Comparison of ENCODE assay signal across 8 mouse cellular contexts in the genomic region with DNA sequence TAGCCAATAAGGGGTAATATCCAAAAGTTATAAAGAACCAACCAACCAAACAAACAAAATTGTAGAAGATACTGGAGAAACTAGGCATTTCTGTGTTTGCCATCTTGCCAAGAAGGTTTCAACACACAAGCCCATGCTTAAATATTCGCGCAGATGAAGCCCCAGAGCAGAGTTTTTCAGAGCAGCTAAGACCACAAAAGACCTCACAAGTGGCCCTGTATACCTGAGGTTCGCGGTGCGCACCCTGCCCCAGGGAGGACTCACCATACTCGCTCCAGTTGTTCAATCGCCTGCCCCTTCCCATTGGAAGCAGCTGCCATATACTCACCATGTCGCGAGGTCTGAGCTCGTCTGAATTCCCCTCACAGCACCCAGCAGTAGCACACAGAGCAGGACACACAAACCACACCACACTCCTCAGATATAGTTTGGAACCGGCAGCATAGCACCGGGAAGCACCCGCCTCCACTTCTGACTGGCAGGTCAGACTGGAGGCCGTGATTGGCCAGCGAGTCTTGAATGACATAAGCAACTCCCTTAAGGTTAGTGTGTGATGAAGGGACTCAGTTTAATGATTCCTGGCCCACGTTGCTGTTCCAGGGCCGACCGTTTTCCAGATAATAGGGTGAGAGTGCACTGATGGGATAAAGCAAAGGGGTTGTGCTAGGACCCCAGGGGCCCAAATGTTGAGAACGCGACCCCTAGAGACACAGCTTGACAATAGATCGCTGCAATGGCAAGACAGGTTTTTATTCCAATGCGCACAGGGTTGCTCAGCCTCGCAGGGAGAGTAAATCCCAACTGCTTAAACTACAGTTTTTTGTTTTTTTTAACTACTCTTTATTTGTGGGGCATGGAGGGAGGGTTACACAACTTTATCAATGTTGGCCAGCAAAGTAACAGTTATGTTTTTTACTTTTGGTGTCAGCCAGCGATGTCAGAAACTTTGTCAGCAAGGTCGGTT. TPM values are rescaled to one million over a fixed set of nuclear protein-coding genes. Genes with fewer than 3 reads are reported as not detected.
DNase-seq lines count a peak whose midpoint lies in the region; ATAC-seq and TF ChIP-seq lines count a peak whose summit lies in the region.
"Not testable (repeated sequence)": the region's sequence is repeated elsewhere in the genome, so short reads cannot be mapped to it uniquely, and the experiment has no call there.

Gene Zfp976 (minus strand): TSS at position 437 of the 964 bp plus-strand sequence.

- ATAC-seq in embryonic facial prominence, embryonic 12.5 days (ENCODE audit: insufficient number of reproducible peaks, insufficient read depth, low FRiP score, low TSS enrichment): peak; percentile 90
- peak; percentile 97 for ATAC-seq in intestine, postnatal 0 days
- peak; percentile 100 for ATAC-seq in megakaryocyte-erythroid progenitor cell, adult 5-6 weeks (replicated peaks; ENCODE audit: low FRiP score, low TSS enrichment, poor library complexity, severe bottlenecking)

- not testable (repeated sequence) for H3K36me3 ChIP-seq in embryonic facial prominence, embryonic 12.5 days; intestine, postnatal 0 days (ENCODE audit: control insufficient read depth, insufficient read depth)

- DNase-seq in adrenal gland, postnatal 25 days: peak; percentile 70
- peak; percentile 98 for DNase-seq in heart, adult 11 months
- DNase-seq in left cerebral cortex, postnatal 25 days (ENCODE audit: low spot score in 2 of 2): peak; percentile 55 to 75
- peak; percentile 29 to 56 for DNase-seq in right cerebral cortex, postnatal 36 days (ENCODE audit: low spot score in 2 of 2)
- peak; percentile 85 for DNase-seq in yolk sac, embryonic 10.5 days (ENCODE audit: low spot score)

- H3K27me3 ChIP-seq in embryonic facial prominence, embryonic 12.5 days; intestine, postnatal 0 days (replicated peaks; ENCODE audit: control insufficient read depth, insufficient read depth, low read length): not testable (repeated sequence)

- intact Hi-C loops in left cerebral cortex, postnatal 25 days (cut with DNase I): not testable (repeated sequence)

- peak within 1 kb of the TSS; percentile 42 for H3K4me3 ChIP-seq in embryonic facial prominence, embryonic 12.5 days
- H3K4me3 ChIP-seq in intestine, postnatal 0 days (ENCODE audit: low read depth, low read length): peak within 1 kb of the TSS; percentile 47

- 0 out of 2 replicates have a peak, but pooled peaks have one; percentile 11 for TF ChIP-seq CTCF in intestine, postnatal 0 days (IDR thresholded peaks at IDR 0.05; ENCODE audit: low read depth)

- not testable (repeated sequence) for H3K9me3 ChIP-seq in embryonic facial prominence, embryonic 12.5 days; intestine, postnatal 0 days (ENCODE audit: control insufficient read depth)

- H3K4me1 ChIP-seq in embryonic facial prominence, embryonic 12.5 days; intestine, postnatal 0 days (replicated peaks; ENCODE audit: control insufficient read depth, insufficient read depth, low read length): not testable (repeated sequence)

- H3K27ac ChIP-seq in embryonic facial prominence, embryonic 12.5 days; intestine, postnatal 0 days (ENCODE audit: low read depth, low read length): not testable (repeated sequence)

- peak within 1 kb of the TSS; percentile 40 for H3K9ac ChIP-seq in embryonic facial prominence, embryonic 12.5 days
- peak within 1 kb of the TSS; percentile 27; the same call in 1 of the 2 replicates for H3K9ac ChIP-seq in intestine, postnatal 0 days (ENCODE audit: low read depth, low read length)

- WGBS in embryonic facial prominence, embryonic 12.5 days: 4% methylated on average over 25 of the region's 25 CpGs
- 3% methylated on average over 25 of the region's 25 CpGs for WGBS in intestine, postnatal 0 days

- H3K4me2 ChIP-seq in embryonic facial prominence, embryonic 12.5 days (replicated peaks): peak within 1 kb of the TSS; percentile 42
- peak within 1 kb of the TSS; percentile 64 for H3K4me2 ChIP-seq in intestine, postnatal 0 days (replicated peaks; ENCODE audit: low read depth)

RNA-seq across cellular contexts. Expression of gene Zfp976, which starts in this region (rescaled TPM):
- 6.4 and 7.0 TPM in 2 replicates for total RNA-seq in adrenal gland, postnatal 25 days (2021)
- polyA plus RNA-seq in embryonic facial prominence, embryonic 12.5 days (2016; fragmentation: Nextera tagmentation; extraction: Ambion mirVana): 4.4 TPM in 2 replicates
- 0.84 and 0.94 TPM in 2 replicates for polyA plus RNA-seq in intestine, postnatal 0 days (2015; fragmentation: Nextera tagmentation; extraction: Ambion mirVana)
- total RNA-seq in left cerebral cortex, postnatal 25 days (2021): 1 to 10 TPM; 2.7 to 3.0 TPM
- total RNA-seq in megakaryocyte-erythroid progenitor cell, adult 5-6 weeks (2014; fragmentation: Nextera tagmentation): 8.8 and 11.2 TPM in 2 replicates
- 3.0 and 9.3 TPM in 2 replicates for total RNA-seq in megakaryocyte-erythroid progenitor cell, adult 5-6 weeks (2017)

Comparison
In these comparisons a context has a peak if more than half of its experiments do, and no peak if none do; other contexts are left out.
1. Peak in ATAC-seq, H3K4me3 ChIP-seq, H3K9ac ChIP-seq and H3K4me2 ChIP-seq in intestine, postnatal 0 days; RNA of the gene not detected or under 1 TPM.
2. DNase-seq: peak in every context shown above with its lines; median percentile 98 in heart, adult 11 months; 85 in yolk sac, embryonic 10.5 days; 70 in adrenal gland, postnatal 25 days; 65 in left cerebral cortex, postnatal 25 days; 42 in right cerebral cortex, postnatal 36 days.